Mouse (Mus musculus) subcutaneous adipose tissue, adult 2 months (tissue): ENCODE results near the gene Thoc7. TPM values are rescaled to one million over a fixed set of nuclear protein-coding genes. Genes with fewer than 3 reads are reported as not detected.

Experiments used
- polyA plus RNA-seq: library from polyadenylated mRNA; depleted of rRNA; stranded (reverse); fragments of >200 nt; gene quantifications from 2 replicates; pipeline ENCODE4 v1.2.3, GENCODE M21; 2012; ENCODE audit warnings: low replicate concordance; rRNA removed

Thoc7 gene
- 28.3 and 29.2 TPM in 2 replicates for polyA plus RNA-seq

GRCm38 (mm10) chr14:13961401-13962112 is at the start of gene Thoc7, which contains the start of gene Atxn7:
Gene Thoc7, minus strand, starts transcription at chr14:13961852.
Gene Atxn7, plus strand, starts transcription at chr14:13961440.

GRCm38 (mm10) chr14:13914387-13915082 is 47.1 kb downstream of the Thoc7 start, which contains the start of gene Gm281:
Gene Gm281, minus strand, starts transcription at chr14:13914478.

Other genes with a start within 250 kb of the Thoc7 start
- gene Gm281, start 47.4 kb downstream of the Thoc7 start, polyA plus RNA-seq: not detected in 2 replicates
- 22.3 and 29.3 TPM in 2 replicates for gene Atxn7, start 412 bp downstream of the Thoc7 start, polyA plus RNA-seq
- gene Psmd6, start 159.1 kb upstream of the Thoc7 start, polyA plus RNA-seq: 31.5 and 43.6 TPM in 2 replicates
- not detected in 2 replicates for gene Olfr720, start 225.0 kb upstream of the Thoc7 start, polyA plus RNA-seq